Mouse (Mus musculus) kidney, embryonic 14.5 days (tissue): ENCODE data around the gene Tmem240. TPM values are rescaled to one million over a fixed set of nuclear protein-coding genes. Genes with fewer than 3 reads are reported as not detected.
A peak's percentile ranks its signal among the peaks of the same experiment; 100 is the strongest.
"Not testable (repeated sequence)": the region's sequence is repeated elsewhere in the genome, so short reads cannot be mapped to it uniquely, and the experiment has no call there.

Experiments
- ATAC-seq: fragments of 200-750 bp; cut with Nextera tagmentation; 2 replicates; pipeline ENCODE4 v1.8.0; 2017; ENCODE audit warnings: moderate number of reproducible peaks, mild to moderate bottlenecking, moderate TSS enrichment, moderate library complexity; ENCODE audit not compliant: low FRiP score, low TSS enrichment
- H3K27ac ChIP-seq: fragments of 300-500 bp; sonication (generic); 2 replicates; pipeline ENCODE4 v1.5.1; 2014; ENCODE audit warnings: low read depth, mild to moderate bottlenecking, low read length, moderate library complexity, mixed read lengths
- H3K27me3 ChIP-seq: fragments of 300-500 bp; sonication (generic); 2 replicates; pipeline ENCODE4 v1.6.1; 2014; ENCODE audit warnings: mild to moderate bottlenecking, low read length; ENCODE audit not compliant: control insufficient read depth, insufficient read depth
- H3K36me3 ChIP-seq: fragments of 300-500 bp; sonication (generic); 2 replicates; pipeline ENCODE4 v1.6.1; 2014; ENCODE audit warnings: low read length, mixed read lengths; ENCODE audit not compliant: control insufficient read depth, insufficient read depth
- H3K4me1 ChIP-seq: fragments of 300-500 bp; sonication (generic); 2 replicates; pipeline ENCODE4 v1.6.1; 2014; ENCODE audit warnings: low read length, mixed read lengths; ENCODE audit not compliant: control insufficient read depth, insufficient read depth
- H3K4me2 ChIP-seq: fragments of 300-500 bp; sonication (generic); replicated peaks from 2 replicates; pipeline ENCODE4 v1.6.1; 2014; ENCODE audit warnings: low read depth, mild to moderate bottlenecking, low read length
- H3K4me3 ChIP-seq: fragments of 300-500 bp; sonication (generic); 2 replicates; pipeline ENCODE4 v1.5.1; 2014; ENCODE audit warnings: mild to moderate bottlenecking, low read length
- H3K9ac ChIP-seq: fragments of 300-500 bp; sonication (generic); 2 replicates; pipeline ENCODE4 v1.6.1; 2014; ENCODE audit warnings: low read depth, mild to moderate bottlenecking, low read length, moderate library complexity
- H3K9me3 ChIP-seq: fragments of 300-500 bp; sonication (generic); 2 replicates; pipeline ENCODE4 v1.6.1; 2016; ENCODE audit warnings: low read length; ENCODE audit not compliant: control insufficient read depth
- WGBS: fragments of 180-500 bp; shearing (Covaris S2); extraction: QIAGEN DNeasy Blood & Tissue Kit; methylation state at CpG from one replicate; pipeline ENCODE4 v1.1.7; 2014; 5-methylcytosine and 5-hydroxymethylcytosine counted together
- polyA plus RNA-seq: library from polyadenylated mRNA; unstranded; fragments of >200 nt; fragmentation: Nextera tagmentation; extraction: Ambion mirVana; gene quantifications from 2 replicates; pipeline ENCODE4 v1.2.1, GENCODE M21; 2014

The Tmem240 gene
- 0.49 and 0.88 TPM in 2 replicates for polyA plus RNA-seq

- peak within 1 kb of the TSS; percentile 91 for H3K4me2 ChIP-seq
- peaks cover 15% of the 10 kb centered on the region for H3K4me1 ChIP-seq
- peak; percentile 93 for ATAC-seq
- peak within 1 kb of the TSS; percentile 82 for H3K27ac ChIP-seq
- H3K9me3 ChIP-seq: no peaks in the 10 kb centered on the region
- 2% methylated on average over 27 of the region's 35 CpGs for WGBS
- no peaks in the 10 kb centered on the region for H3K27me3 ChIP-seq
- peak within 1 kb of the TSS; percentile 76 for H3K4me3 ChIP-seq
- peaks cover 22% of the 10 kb centered on the region for H3K36me3 ChIP-seq
- H3K9ac ChIP-seq: peak within 1 kb of the TSS; percentile 86
Observed at GRCm38 (mm10) chr4:155734350-155734941, at the start of gene Tmem240. TSS of gene Tmem240 (plus strand) at chr4:155734800.

GRCm38 (mm10) chr4:155687764-155688163, 46.8 kb upstream of the Tmem240 start:
- ATAC-seq, H3K9ac ChIP-seq, H3K27me3 ChIP-seq, H3K9me3 ChIP-seq, H3K4me1 ChIP-seq, H3K36me3 ChIP-seq, H3K27ac ChIP-seq, H3K4me2 ChIP-seq, H3K4me3 ChIP-seq: not testable (repeated sequence)
- 82% methylated on average over 4 of the region's 4 CpGs for WGBS

- Histone ChIP-seq H3K4me1 (peaks cover 7% of the 10 kb centered on the region; the same call in 1 of the 2 replicates), H3K4me3 (no peak overlapping the region), H3K9me3 (no peaks in the 10 kb centered on the region), H3K9ac (no peak overlapping the region), H3K4me2 (no peak overlapping the region), H3K27ac (no peak overlapping the region), H3K36me3 (no peaks in the 10 kb centered on the region), H3K27me3 (no peaks in the 10 kb centered on the region)
- no peak for ATAC-seq
- WGBS: 80% methylated on average over 12 of the region's 12 CpGs
Observed at GRCm38 (mm10) chr4:155690571-155691375, 43.8 kb upstream of the Tmem240 start.

GRCm38 (mm10) chr4:155692421-155692820, 42.2 kb upstream of the Tmem240 start:
- H3K27ac ChIP-seq: no peak overlapping the region
- H3K9ac ChIP-seq: no peak overlapping the region
- H3K4me1 ChIP-seq: peaks cover 11% of the 10 kb centered on the region; the same call in 1 of the 2 replicates
- ATAC-seq: no peak
- no peaks in the 10 kb centered on the region for H3K27me3 ChIP-seq
- no peak overlapping the region for H3K4me3 ChIP-seq
- H3K9me3 ChIP-seq: no peaks in the 10 kb centered on the region
- WGBS: 95% methylated on average over 3 of the region's 3 CpGs
- no peak overlapping the region for H3K4me2 ChIP-seq
- no peaks in the 10 kb centered on the region for H3K36me3 ChIP-seq

GRCm38 (mm10) chr4:155694111-155694481, 40.5 kb upstream of the Tmem240 start, which contains the start of gene Fndc10:
TSS of gene Fndc10 (plus strand) at chr4:155694342.
- no peaks in the 10 kb centered on the region for H3K27me3 ChIP-seq
- peak; percentile 87 for ATAC-seq
- no peaks in the 10 kb centered on the region for H3K9me3 ChIP-seq
- H3K36me3 ChIP-seq: no peaks in the 10 kb centered on the region
- peaks cover 11% of the 10 kb centered on the region; the same call in 1 of the 2 replicates for H3K4me1 ChIP-seq
- peak within 1 kb of the TSS; percentile 78 for H3K9ac ChIP-seq
- H3K27ac ChIP-seq: no peak within 1 kb of the TSS; the same call in 1 of the 2 replicates
- H3K4me3 ChIP-seq: peak within 1 kb of the TSS; percentile 72
- WGBS: under 1% methylated on average over 25 of the region's 47 CpGs
- peak within 1 kb of the TSS; percentile 96 for H3K4me2 ChIP-seq

GRCm38 (mm10) chr4:155694482-155695401, 39.9 kb upstream of the Tmem240 start:
- Histone ChIP-seq H3K9me3 (no peaks in the 10 kb centered on the region), H3K27me3 (no peaks in the 10 kb centered on the region), H3K9ac (peak overlapping the region; percentile 78), H3K36me3 (no peaks in the 10 kb centered on the region), H3K4me2 (peak overlapping the region; percentile 96), H3K4me1 (peaks cover 11% of the 10 kb centered on the region; the same call in 1 of the 2 replicates), H3K4me3 (peak overlapping the region; percentile 72), H3K27ac (no peak overlapping the region; the same call in 1 of the 2 replicates)
- peak; percentile 65 for ATAC-seq
- WGBS: 1% methylated on average over 82 of the region's 92 CpGs

GRCm38 (mm10) chr4:155695531-155696062, 39.0 kb upstream of the Tmem240 start:
- peak overlapping the region; percentile 78; the same call in 1 of the 2 replicates for H3K9ac ChIP-seq

More at GRCm38 (mm10) chr4:155695531-155696062, 39.0 kb upstream of the Tmem240 start:
- Histone ChIP-seq H3K27ac (no peak overlapping the region), H3K4me3 (peak overlapping the region; percentile 72), H3K4me2 (peak overlapping the region; percentile 96), H3K4me1 (peaks cover 11% of the 10 kb centered on the region; the same call in 1 of the 2 replicates), H3K36me3 (no peaks in the 10 kb centered on the region), H3K9me3 (no peaks in the 10 kb centered on the region), H3K27me3 (no peaks in the 10 kb centered on the region)
- 81% methylated on average over 4 of the region's 4 CpGs for WGBS
- ATAC-seq: no peak
